Mouse (Mus musculus) erythroblast, embryonic 14.5 days (primary cell): Measurements from ENCODE around the gene Mn1.

ENCODE experiments used
- GATA1 ChIP-seq: IDR thresholded peaks from 2 replicates; pipeline ENCODE4 v1.6.1; 2012; ENCODE audit warnings: low read length, inconsistent platforms, mixed read lengths
- TAL1 ChIP-seq: IDR thresholded peaks from 3 replicates; pipeline ENCODE4 v1.6.1; 2012; ENCODE audit warnings: low read length, inconsistent platforms, mixed read lengths

DNA sequence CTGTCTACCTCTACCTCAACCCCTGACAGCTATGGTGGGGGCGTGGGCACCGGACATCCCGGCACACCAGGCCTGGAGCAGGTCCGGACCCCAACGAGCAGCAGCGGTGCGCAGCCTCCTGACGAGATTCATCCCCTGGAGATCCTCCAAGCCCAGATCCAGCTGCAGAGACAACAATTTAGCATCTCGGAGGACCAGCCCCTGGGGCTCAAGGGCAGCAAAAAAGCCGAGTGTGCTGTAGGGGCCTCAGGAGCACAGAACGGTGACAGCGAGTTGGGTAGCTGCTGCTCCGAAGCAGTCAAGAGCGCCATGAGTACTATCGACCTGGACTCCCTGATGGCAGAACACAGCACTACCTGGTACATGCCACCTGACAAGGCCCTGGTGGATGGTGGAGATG lies 4.3 kb downstream of the Mn1 start:
- TF ChIP-seq GATA1 (no peak), TAL1 (no peak)
